Mouse (Mus musculus) CD4-positive, CD25-positive, alpha-beta regulatory T cell, adult 4 months (primary cell): ENCODE measurements around the gene Galnt10. TPM values are rescaled to one million over a fixed set of nuclear protein-coding genes. Genes with fewer than 3 reads are reported as not detected.

ENCODE experiments used
- ATAC-seq: one replicate; pipeline ENCODE4 v1.8.0; 2017
- polyA plus RNA-seq, 2 experiments: library from polyadenylated mRNA; unstranded; fragments of 100-300 nt; shearing (Covaris generic); gene quantifications; one replicate each; pipeline ENCODE4 v1.2.1; 2017

Gene Galnt10
- polyA plus RNA-seq, 2 experiments from 2014 or later = 7.4 to 8.3 TPM

GRCm38 (mm10) chr11:57829871-57830775, 184.9 kb downstream of the Galnt10 start:
- ATAC-seq = no peak

- no peak for ATAC-seq
These were observed 186.1 kb downstream of the Galnt10 start for GRCm38 (mm10) chr11:57831281-57831781.

GRCm38 (mm10) chr11:57831861-57832260, 186.6 kb downstream of the Galnt10 start:
- no peak for ATAC-seq

- no peak for ATAC-seq
These were observed 187.4 kb downstream of the Galnt10 start, which contains the start of gene Hand1 for GRCm38 (mm10) chr11:57832552-57833201. Gene Hand1 (minus strand): TSS chr11:57832818.

- no peak for ATAC-seq
These were observed 188.2 kb downstream of the Galnt10 start for GRCm38 (mm10) chr11:57833296-57833977.

GRCm38 (mm10) chr11:57834031-57834430, 188.8 kb downstream of the Galnt10 start:
- ATAC-seq = no peak

- no peak for ATAC-seq
These were observed 190.1 kb downstream of the Galnt10 start for GRCm38 (mm10) chr11:57835331-57835730.

GRCm38 (mm10) chr11:57835931-57836330, 190.7 kb downstream of the Galnt10 start:
- no peak for ATAC-seq

- ATAC-seq = no peak
These were observed 191.2 kb downstream of the Galnt10 start for GRCm38 (mm10) chr11:57836401-57836800.

Other genes with a start within 250 kb of the Galnt10 start
- 100 to 1,000 TPM; 117 to 160 TPM for gene Fam114a2, start 126.8 kb upstream of the Galnt10 start, polyA plus RNA-seq
- gene Mfap3, start 126.8 kb upstream of the Galnt10 start, polyA plus RNA-seq = 10 to 100 TPM; 44.6 to 46.0 TPM
- gene Sap30l, start 156.2 kb downstream of the Galnt10 start, polyA plus RNA-seq = 1 to 10 TPM; 5.7 to 8.4 TPM
- gene Hand1, start 187.4 kb downstream of the Galnt10 start, polyA plus RNA-seq = not detected